Comparison of ENCODE assay signal across 8 mouse cellular contexts in genomic region chr13:63239877-63240671, GRCm38 (mm10).
DNase-seq lines count a peak whose midpoint lies in the region; ATAC-seq and TF ChIP-seq lines count a peak whose summit lies in the region.

No protein-coding gene starts in this region.

- H3K4me2 ChIP-seq in forebrain, postnatal 0 days (ENCODE audit: low read depth) = peak overlapping the region; percentile 91
- peak overlapping the region; percentile 63 for H3K4me2 ChIP-seq in hindbrain, embryonic 14.5 days (replicated peaks)

- no peaks in the 10 kb centered on the region for H3K36me3 ChIP-seq in forebrain, postnatal 0 days (ENCODE audit: insufficient read depth)
- no peaks in the 10 kb centered on the region for H3K36me3 ChIP-seq in hindbrain, embryonic 14.5 days (replicated peaks; ENCODE audit: control insufficient read depth, insufficient read depth)
- peaks cover 30% of the 10 kb centered on the region for H3K36me3 ChIP-seq in megakaryocyte, embryonic 14.5 days (replicated peaks; ENCODE audit: low read length)

- DNase-seq in MN1 (ENCODE audit: low spot score) = peak; percentile 72
- peak; percentile 88 for DNase-seq in cerebellum, adult 2 months
- peak; percentile 67 for DNase-seq in forebrain, postnatal 0 days
- peak; percentile 48 for DNase-seq in hindbrain, embryonic 14.5 days (ENCODE audit: low spot score)
- peak; percentile 82 to 84 for DNase-seq in left cerebral cortex, adult 2 months (ENCODE audit: extremely low spot score in 1 of 2, low spot score in 2 of 2)
- DNase-seq in right cerebral cortex, adult 2 months (ENCODE audit: low spot score in 2 of 2) = peak; percentile 72 to 75
- DNase-seq in urinary bladder, postnatal 10 days (ENCODE audit: low spot score) = peak; percentile 64

- H3K4me1 ChIP-seq in cerebellum, adult 2 months (ENCODE audit: control insufficient read depth, insufficient read depth, low read length) = peaks cover 21% of the 10 kb centered on the region
- no peaks in the 10 kb centered on the region for H3K4me1 ChIP-seq in forebrain, postnatal 0 days (ENCODE audit: insufficient read depth)
- H3K4me1 ChIP-seq in hindbrain, embryonic 14.5 days (replicated peaks; ENCODE audit: control insufficient read depth, insufficient read depth, low read length) = peaks cover 29% of the 10 kb centered on the region
- peaks cover 42% of the 10 kb centered on the region for H3K4me1 ChIP-seq in megakaryocyte, embryonic 14.5 days

- peak overlapping the region; percentile 94 for H3K27ac ChIP-seq in cerebellum, adult 2 months (ENCODE audit: insufficient read depth, low read length)
- H3K27ac ChIP-seq in forebrain, postnatal 0 days (ENCODE audit: low read depth, low read length) = peak overlapping the region; percentile 70
- H3K27ac ChIP-seq in hindbrain, embryonic 14.5 days = peak overlapping the region; percentile 57
- H3K27ac ChIP-seq in left cerebral cortex, adult 2 months = peak overlapping the region; percentile 99

- peak overlapping the region; percentile 76 for H3K9ac ChIP-seq in forebrain, postnatal 0 days
- peak overlapping the region; percentile 67 for H3K9ac ChIP-seq in hindbrain, embryonic 14.5 days

- WGBS in cerebellum, adult 2 months = 2% methylated on average over 51 of the region's 51 CpGs
- 1% methylated on average over 50 of the region's 51 CpGs for WGBS in forebrain, postnatal 0 days
- under 1% methylated on average over 51 of the region's 51 CpGs for WGBS in hindbrain, embryonic 14.5 days

- no peak for TF ChIP-seq CTCF in cerebellum, adult 2 months (IDR thresholded peaks at IDR 0.05; ENCODE audit: borderline replicate concordance, insufficient read depth, low read depth, low read length)
- TF ChIP-seq CTCF in forebrain, postnatal 0 days (IDR thresholded peaks at IDR 0.05; ENCODE audit: low read depth) = no peak
- no peak for TF ChIP-seq CTCF in left cerebral cortex, adult 2 months (IDR thresholded peaks at IDR 0.05)

- intact Hi-C loops in left cerebral cortex, adult 2 months (cut with DNase I) = loop anchor here (5.0 to 10.0 kb wide), 3 partner anchors 143 to 333 kb away; no protein-coding TSS in a partner anchor

- ATAC-seq in forebrain, postnatal 0 days = peak; percentile 88
- ATAC-seq in hindbrain, embryonic 14.5 days (ENCODE audit: low FRiP score) = peak; percentile 87

- H3K27me3 ChIP-seq in cerebellum, adult 2 months (ENCODE audit: control insufficient read depth, insufficient read depth, low read length) = no peaks in the 10 kb centered on the region
- H3K27me3 ChIP-seq in forebrain, postnatal 0 days (ENCODE audit: insufficient read depth, low read length) = no peaks in the 10 kb centered on the region
- H3K27me3 ChIP-seq in hindbrain, embryonic 14.5 days (ENCODE audit: control insufficient read depth, insufficient read depth, low read length) = no peaks in the 10 kb centered on the region
- H3K27me3 ChIP-seq in megakaryocyte, embryonic 14.5 days (replicated peaks) = peaks cover 6% of the 10 kb centered on the region

- no peaks in the 10 kb centered on the region for H3K9me3 ChIP-seq in forebrain, postnatal 0 days (ENCODE audit: low read length)
- H3K9me3 ChIP-seq in hindbrain, embryonic 14.5 days (ENCODE audit: control insufficient read depth, low read length) = no peaks in the 10 kb centered on the region
- H3K9me3 ChIP-seq in megakaryocyte, embryonic 14.5 days = no peaks in the 10 kb centered on the region

- peak overlapping the region; percentile 91 for H3K4me3 ChIP-seq in cerebellum, adult 2 months (replicated peaks; ENCODE audit: insufficient read depth, low read depth, low read length)
- peak overlapping the region; percentile 67 for H3K4me3 ChIP-seq in forebrain, postnatal 0 days (ENCODE audit: low read depth, low read length)
- H3K4me3 ChIP-seq in hindbrain, embryonic 14.5 days (replicated peaks; ENCODE audit: low read length) = peak overlapping the region; percentile 51
- H3K4me3 ChIP-seq in left cerebral cortex, adult 2 months = peak overlapping the region; percentile 86
- peak overlapping the region; percentile 97 for H3K4me3 ChIP-seq in megakaryocyte, embryonic 14.5 days (replicated peaks)

- peak; percentile 69 for TF ChIP-seq POLR2A in cerebellum, adult 2 months (IDR thresholded peaks at IDR 0.05; ENCODE audit: borderline replicate concordance, insufficient read depth, low read length)

Comparison
In these comparisons a context has a peak if more than half of its experiments do, and no peak if none do; other contexts are left out.
1. Peak in every context shown above with its lines: DNase-seq, ATAC-seq, H3K4me3 ChIP-seq and H3K27ac ChIP-seq.